Mouse (Mus musculus) midbrain, embryonic 16.5 days (tissue): ENCODE measurements around the gene Slc15a3. TPM values are rescaled to one million over a fixed set of nuclear protein-coding genes. Genes with fewer than 3 reads are reported as not detected.

ENCODE experiments used
- ATAC-seq: fragments of 200-750 bp; cut with Nextera tagmentation; 2 replicates; pipeline ENCODE4 v1.8.0; 2017; ENCODE audit warnings: moderate TSS enrichment
- H3K27ac ChIP-seq: fragments of 300-500 bp; sonication (generic); 2 replicates; pipeline ENCODE4 v1.5.1; 2014; ENCODE audit warnings: mild to moderate bottlenecking, low read length, mixed read lengths
- H3K27me3 ChIP-seq: fragments of 300-500 bp; sonication (generic); 2 replicates; pipeline ENCODE4 v1.6.1; 2014; ENCODE audit warnings: low read depth, low read length, mixed read lengths; ENCODE audit not compliant: control insufficient read depth, insufficient read depth
- H3K36me3 ChIP-seq: fragments of 300-500 bp; sonication (generic); 2 replicates; pipeline ENCODE4 v1.6.1; 2014; ENCODE audit warnings: mild to moderate bottlenecking, low read length, moderate library complexity, mixed read lengths; ENCODE audit not compliant: control insufficient read depth, insufficient read depth
- H3K4me1 ChIP-seq: fragments of 300-500 bp; sonication (generic); 2 replicates; pipeline ENCODE4 v1.6.1; 2014; ENCODE audit warnings: mild to moderate bottlenecking, low read length, mixed read lengths; ENCODE audit not compliant: control insufficient read depth, insufficient read depth
- H3K4me2 ChIP-seq: fragments of 300-500 bp; sonication (generic); 2 replicates; pipeline ENCODE4 v1.6.1; 2014; ENCODE audit warnings: mild to moderate bottlenecking, low read length, mixed read lengths
- H3K4me3 ChIP-seq: fragments of 300-500 bp; sonication (generic); 2 replicates; pipeline ENCODE4 v1.5.1; 2014; ENCODE audit warnings: low read depth, mild to moderate bottlenecking, low read length, moderate library complexity, mixed read lengths
- H3K9ac ChIP-seq: fragments of 300-500 bp; sonication (generic); 2 replicates; pipeline ENCODE4 v1.6.1; 2014; ENCODE audit warnings: low read depth, low read length, mixed read lengths
- H3K9me3 ChIP-seq: fragments of 300-500 bp; sonication (generic); replicated peaks from 2 replicates; pipeline ENCODE4 v1.6.1; 2014; ENCODE audit warnings: mild to moderate bottlenecking, low read length, mixed read lengths; ENCODE audit not compliant: control insufficient read depth, poor library complexity, severe bottlenecking
- WGBS: fragments of 180-500 bp; shearing (Covaris S2); extraction: QIAGEN DNeasy Blood & Tissue Kit; methylation state at CpG from one replicate; pipeline ENCODE4 v1.1.7; 2014; 5-methylcytosine and 5-hydroxymethylcytosine counted together
- polyA plus RNA-seq: library from polyadenylated mRNA; unstranded; fragments of >200 nt; fragmentation: Nextera tagmentation; extraction: Ambion mirVana; gene quantifications from 2 replicates; pipeline ENCODE4 v1.2.1, GENCODE M21; 2015

Gene Slc15a3
- polyA plus RNA-seq, 1 experiment from 2014 or later: 0.30 TPM

DNA sequence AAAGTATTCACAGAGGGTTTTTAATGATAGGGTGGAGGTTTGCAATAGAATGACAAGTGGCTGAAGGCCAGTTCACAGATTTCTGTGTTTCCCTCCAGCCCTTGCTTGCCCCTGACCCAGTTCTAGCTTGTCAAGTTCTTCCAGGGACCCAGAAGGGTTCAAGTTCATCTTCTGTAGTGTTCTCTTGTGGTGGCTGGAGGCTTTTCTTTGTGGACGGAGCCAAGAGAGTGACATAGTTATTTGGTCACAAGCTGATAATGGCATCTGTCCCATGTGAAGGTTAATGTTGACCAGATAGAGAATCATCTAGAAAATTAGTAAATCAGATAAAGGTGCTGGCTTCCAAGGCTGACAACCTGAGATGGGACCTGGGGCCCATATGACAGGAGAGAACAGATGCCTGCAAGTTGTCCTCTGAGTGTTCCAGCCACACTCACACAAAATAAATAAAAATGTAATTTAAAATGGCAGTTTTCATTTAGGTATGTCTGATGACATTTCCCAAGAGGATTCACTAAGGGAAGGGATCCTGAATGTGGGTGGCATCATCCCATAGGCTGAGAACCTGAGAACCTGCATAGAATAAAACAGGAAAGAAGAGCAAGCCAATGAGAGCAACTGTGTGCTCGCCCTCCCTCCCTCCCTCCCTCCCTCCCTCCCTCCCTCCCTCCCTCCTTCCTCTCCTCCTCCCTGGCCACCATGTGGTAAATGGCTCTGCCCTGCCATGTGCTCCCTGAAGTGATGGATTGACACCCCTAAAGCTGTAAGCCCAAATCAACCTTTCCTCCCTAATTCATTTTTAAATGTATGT is 34.5 kb upstream of the Slc15a3 start:
- no peak overlapping the region for H3K9ac ChIP-seq
- no peak overlapping the region for H3K4me2 ChIP-seq
- no peaks in the 10 kb centered on the region for H3K9me3 ChIP-seq
- H3K36me3 ChIP-seq: no peaks in the 10 kb centered on the region
- H3K27ac ChIP-seq: no peak overlapping the region
- H3K4me1 ChIP-seq: peaks cover 8% of the 10 kb centered on the region
- H3K4me3 ChIP-seq: no peak overlapping the region
- WGBS: 88% methylated on average over 2 of the region's 2 CpGs
- H3K27me3 ChIP-seq: no peaks in the 10 kb centered on the region
- no peak for ATAC-seq

DNA sequence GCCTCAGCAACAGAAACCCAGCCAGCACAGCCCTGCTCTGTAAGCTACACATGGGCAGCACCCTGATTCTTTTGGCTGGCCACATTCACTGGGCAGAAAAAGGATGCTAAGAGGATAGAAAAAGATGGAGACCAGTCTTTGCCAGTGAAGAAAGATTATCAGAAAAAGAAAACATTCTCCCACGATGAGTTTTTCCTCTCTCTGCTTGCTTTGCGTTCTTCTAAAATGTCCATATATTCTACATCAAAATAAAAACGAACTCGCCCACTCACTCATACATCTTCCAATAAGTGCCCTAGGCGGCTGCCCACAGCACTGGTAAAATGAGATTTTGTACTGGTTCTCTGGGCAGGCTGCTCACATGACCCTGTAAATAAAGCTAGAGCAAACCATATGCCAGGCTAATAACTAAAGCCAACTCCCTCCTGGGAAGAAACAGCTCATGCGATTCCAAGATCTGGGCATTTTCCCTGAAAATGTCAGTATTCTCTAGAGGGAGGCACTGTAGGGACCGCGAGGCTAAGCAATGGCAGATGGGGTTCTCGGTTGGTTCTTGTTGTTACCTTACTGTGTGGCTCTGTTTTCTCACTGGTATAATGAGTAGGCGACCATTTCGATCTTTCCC is 33.8 kb upstream of the Slc15a3 start:
- Histone ChIP-seq H3K4me2 (no peak overlapping the region), H3K9ac (no peak overlapping the region), H3K27ac (no peak overlapping the region), H3K9me3 (no peaks in the 10 kb centered on the region), H3K4me3 (no peak overlapping the region), H3K36me3 (no peaks in the 10 kb centered on the region), H3K4me1 (peaks cover 10% of the 10 kb centered on the region), H3K27me3 (no peaks in the 10 kb centered on the region)
- ATAC-seq: no peak
- WGBS: 83% methylated on average over 11 of the region's 11 CpGs

DNA sequence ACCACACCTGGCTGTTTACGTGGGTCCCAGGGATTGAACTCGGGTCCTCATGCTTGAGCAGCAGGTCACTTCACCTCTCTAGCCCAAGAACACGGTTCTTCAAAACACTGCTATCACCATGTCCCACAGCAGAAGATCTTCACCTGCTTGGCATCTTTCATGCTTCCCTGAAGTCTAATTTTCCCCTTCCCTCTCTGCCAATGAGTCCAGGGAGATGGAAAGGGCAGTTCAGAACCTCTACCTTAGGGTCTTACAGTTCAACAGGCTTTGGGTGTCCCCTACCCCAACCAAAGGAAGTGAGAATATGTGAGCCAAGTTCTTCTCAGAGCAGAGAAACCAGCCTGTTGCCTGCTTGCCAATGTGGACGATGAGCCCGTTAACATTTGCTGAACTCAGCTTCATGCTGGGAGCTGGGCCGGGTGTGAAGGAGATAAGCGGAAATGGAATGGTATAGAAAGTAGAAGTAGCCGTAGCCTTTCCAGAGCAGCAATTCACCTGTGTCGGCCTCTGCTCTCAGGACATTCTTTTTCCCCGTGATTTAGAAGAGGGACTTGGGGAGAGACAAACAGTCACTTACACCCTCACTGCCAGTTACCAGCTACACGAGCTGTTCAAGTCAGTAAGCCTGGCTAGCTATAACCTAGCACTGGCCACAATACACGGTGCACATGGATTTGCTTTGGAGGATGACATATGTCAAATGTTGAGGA is 30.8 kb upstream of the Slc15a3 start:
- Histone ChIP-seq H3K4me3 (no peak overlapping the region), H3K4me2 (no peak overlapping the region), H3K9me3 (no peaks in the 10 kb centered on the region), H3K36me3 (no peaks in the 10 kb centered on the region), H3K27ac (peak overlapping the region; percentile 77), H3K27me3 (no peaks in the 10 kb centered on the region), H3K9ac (no peak overlapping the region), H3K4me1 (peaks cover 10% of the 10 kb centered on the region)
- peak; percentile 28; the same call in 1 of the 2 replicates for ATAC-seq
- WGBS: 91% methylated on average over 12 of the region's 12 CpGs

DNA sequence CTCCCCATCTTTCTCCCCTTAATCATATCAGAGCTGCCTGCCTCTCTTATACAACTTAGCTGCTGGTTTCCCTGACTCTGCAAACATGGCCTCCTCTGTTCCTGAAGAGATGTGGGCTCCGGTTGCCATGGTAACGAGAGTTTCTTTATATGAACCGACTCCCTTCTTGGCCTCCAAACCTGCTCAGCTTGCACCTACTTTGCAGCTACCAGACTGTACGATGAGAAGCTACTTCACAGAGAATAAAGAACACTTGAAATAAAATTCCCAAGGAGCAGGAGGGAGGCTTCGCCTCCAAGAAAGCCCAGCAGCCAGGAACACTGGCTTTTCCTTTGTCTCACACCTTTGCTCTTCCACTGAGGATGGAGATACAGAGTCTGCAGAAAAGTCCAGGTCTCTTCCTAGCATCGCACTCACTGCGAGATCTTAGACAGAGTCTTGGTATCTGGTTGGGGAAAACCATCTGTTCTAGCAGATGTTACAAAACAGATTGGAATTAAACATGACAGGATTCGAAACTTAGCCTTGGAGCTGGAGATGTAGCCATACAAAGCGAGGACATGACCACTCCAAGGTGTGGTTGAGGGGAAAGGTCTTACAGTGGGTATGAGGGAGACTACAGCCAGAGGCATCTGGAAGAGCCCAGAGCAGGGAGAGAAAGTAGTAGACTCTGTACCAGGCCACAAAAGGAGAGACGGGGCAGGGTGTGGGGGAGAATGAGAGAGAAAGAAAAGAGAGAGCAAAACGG is 29.9 kb upstream of the Slc15a3 start:
- H3K4me1 ChIP-seq: peaks cover 10% of the 10 kb centered on the region
- no peak overlapping the region for H3K4me3 ChIP-seq
- H3K27me3 ChIP-seq: no peaks in the 10 kb centered on the region
- no peaks in the 10 kb centered on the region for H3K36me3 ChIP-seq
- no peak overlapping the region for H3K9ac ChIP-seq
- peak overlapping the region; percentile 77 for H3K27ac ChIP-seq
- ATAC-seq: peak; percentile 92
- no peak overlapping the region for H3K4me2 ChIP-seq
- 64% methylated on average over 11 of the region's 11 CpGs for WGBS
- no peaks in the 10 kb centered on the region for H3K9me3 ChIP-seq

DNA sequence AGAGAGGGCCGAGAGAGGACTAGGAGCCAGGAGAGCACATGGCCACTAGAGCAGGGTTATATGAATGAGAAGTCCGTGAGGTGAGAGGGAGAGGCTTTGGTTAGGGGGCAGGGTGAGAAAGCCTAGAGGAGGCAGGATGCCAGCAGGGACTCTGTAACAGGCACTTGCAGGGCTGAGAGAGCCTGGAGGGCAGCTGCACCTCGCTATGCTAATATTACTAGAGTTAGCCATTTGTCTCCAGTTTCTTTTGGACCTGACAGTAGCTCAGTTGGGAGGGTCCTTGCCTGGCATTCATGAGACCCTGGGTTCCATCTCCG is 29.4 kb upstream of the Slc15a3 start:
- H3K9ac ChIP-seq: no peak overlapping the region
- H3K4me2 ChIP-seq: no peak overlapping the region
- no peaks in the 10 kb centered on the region for H3K9me3 ChIP-seq
- peaks cover 10% of the 10 kb centered on the region for H3K4me1 ChIP-seq
- no peak overlapping the region for H3K4me3 ChIP-seq
- no peaks in the 10 kb centered on the region for H3K27me3 ChIP-seq
- WGBS: 62% methylated on average over 4 of the region's 4 CpGs
- no peaks in the 10 kb centered on the region for H3K36me3 ChIP-seq
- peak overlapping the region; percentile 77 for H3K27ac ChIP-seq
- peak; percentile 9; the same call in 1 of the 2 replicates for ATAC-seq

DNA sequence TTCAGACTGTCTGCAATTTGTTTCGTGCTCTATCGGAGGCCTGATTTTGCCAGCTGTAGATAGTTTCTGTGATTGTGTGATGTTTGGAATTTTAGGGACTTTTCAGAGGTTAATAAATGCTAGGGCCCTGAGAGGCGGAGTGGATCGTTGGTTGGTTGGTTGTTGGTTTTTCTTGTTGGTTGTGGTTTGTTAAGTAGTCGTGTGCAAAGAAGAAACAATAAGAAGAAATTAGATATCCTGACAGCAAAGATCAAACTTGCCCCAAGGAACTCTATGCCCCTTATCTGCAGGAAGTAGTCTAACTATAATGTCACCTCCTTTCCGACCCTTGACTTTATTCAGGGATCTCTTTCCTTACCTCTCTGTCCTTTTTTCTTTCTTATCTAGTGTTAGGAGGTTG is 28.1 kb upstream of the Slc15a3 start:
- Histone ChIP-seq H3K4me1 (peaks cover 10% of the 10 kb centered on the region), H3K27ac (no peak overlapping the region), H3K4me2 (no peak overlapping the region), H3K4me3 (no peak overlapping the region), H3K9me3 (no peaks in the 10 kb centered on the region), H3K36me3 (no peaks in the 10 kb centered on the region), H3K9ac (no peak overlapping the region), H3K27me3 (no peaks in the 10 kb centered on the region)
- 91% methylated on average over 6 of the region's 6 CpGs for WGBS
- no peak for ATAC-seq

DNA sequence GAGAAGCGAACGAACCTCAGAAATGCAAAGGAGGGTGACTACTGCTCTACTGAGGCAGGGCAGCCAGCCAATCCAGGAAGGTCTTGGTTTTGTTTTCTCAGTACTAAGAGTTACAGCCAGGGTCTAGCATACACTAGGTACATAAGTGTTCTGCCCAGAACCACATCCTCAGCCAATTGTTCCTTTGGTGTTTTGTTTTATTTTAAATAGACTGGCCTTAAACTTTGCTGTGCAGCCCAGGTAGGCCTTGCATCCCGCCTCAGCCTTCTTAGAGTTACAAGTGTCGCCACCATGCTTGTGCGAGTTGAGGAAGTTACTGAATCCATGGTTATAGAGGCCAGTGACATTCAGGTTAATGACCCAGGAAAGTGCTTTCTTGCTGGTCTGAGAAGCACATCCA is 26.5 kb upstream of the Slc15a3 start:
- H3K4me1 ChIP-seq: peaks cover 10% of the 10 kb centered on the region
- H3K4me3 ChIP-seq: no peak overlapping the region
- no peaks in the 10 kb centered on the region for H3K36me3 ChIP-seq
- H3K27ac ChIP-seq: no peak overlapping the region
- H3K9me3 ChIP-seq: no peaks in the 10 kb centered on the region
- no peak for ATAC-seq
- H3K9ac ChIP-seq: no peak overlapping the region
- no peak overlapping the region for H3K4me2 ChIP-seq
- WGBS: 97% methylated on average over 5 of the region's 5 CpGs
- H3K27me3 ChIP-seq: no peaks in the 10 kb centered on the region

DNA sequence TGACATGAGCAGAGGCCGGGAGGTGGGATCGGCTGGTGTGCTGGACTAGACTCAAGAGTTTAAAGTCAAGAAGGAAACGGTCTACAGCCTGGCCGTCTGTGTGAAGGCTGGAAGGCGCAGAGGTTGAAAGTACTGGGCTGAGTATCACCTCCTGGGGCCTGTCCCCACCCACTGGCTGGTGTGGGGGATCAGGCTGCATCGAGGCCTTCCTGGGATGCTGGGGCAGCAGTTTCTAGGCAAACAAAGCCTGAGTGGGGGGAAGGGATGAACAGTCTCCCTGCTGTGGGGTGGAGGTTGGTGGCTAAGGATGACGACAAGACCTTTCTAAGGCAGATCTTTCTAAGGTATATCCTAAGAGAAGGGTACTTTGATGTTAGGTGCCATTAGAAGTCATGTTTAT is 25.6 kb upstream of the Slc15a3 start:
- H3K4me2 ChIP-seq: no peak overlapping the region
- no peak overlapping the region for H3K4me3 ChIP-seq
- H3K9ac ChIP-seq: no peak overlapping the region
- H3K27me3 ChIP-seq: no peaks in the 10 kb centered on the region
- no peaks in the 10 kb centered on the region for H3K36me3 ChIP-seq
- WGBS: 69% methylated on average over 7 of the region's 7 CpGs
- H3K4me1 ChIP-seq: peaks cover 10% of the 10 kb centered on the region
- no peaks in the 10 kb centered on the region for H3K9me3 ChIP-seq
- H3K27ac ChIP-seq: no peak overlapping the region
- ATAC-seq: no peak
